Mouse (Mus musculus) kidney, postnatal 0 days (tissue): ENCODE data around the gene Nanog. TPM values are rescaled to one million over a fixed set of nuclear protein-coding genes. Genes with fewer than 3 reads are reported as not detected.
A peak's percentile ranks its signal among the peaks of the same experiment; 100 is the strongest.

Experiments
- ATAC-seq: fragments of 200-750 bp; cut with Nextera tagmentation; replicated peaks from 2 replicates; pipeline ENCODE4 v1.8.0; 2017; ENCODE audit warnings: low read depth, moderate number of reproducible peaks, moderate TSS enrichment, moderate library complexity; ENCODE audit not compliant: low FRiP score
- DNase-seq: peaks from one replicate; pipeline ENCODE4 v3.0.0-alpha.2; 2016; ENCODE audit warnings: low spot score
- H3K27ac ChIP-seq: fragments of 300-500 bp; sonication (generic); 2 replicates; pipeline ENCODE4 v1.5.1; 2014; ENCODE audit warnings: mild to moderate bottlenecking
- H3K27me3 ChIP-seq: fragments of 300-500 bp; sonication (generic); 2 replicates; pipeline ENCODE4 v1.6.1; 2014; ENCODE audit warnings: low read length, mixed read lengths; ENCODE audit not compliant: insufficient read depth
- H3K36me3 ChIP-seq: fragments of 300-500 bp; sonication (generic); 2 replicates; pipeline ENCODE4 v1.6.1; 2014; ENCODE audit warnings: low read length, mixed read lengths; ENCODE audit not compliant: insufficient read depth
- H3K4me1 ChIP-seq: fragments of 300-500 bp; sonication (generic); replicated peaks from 2 replicates; pipeline ENCODE4 v1.6.1; 2014; ENCODE audit warnings: antibody characterized with exemption, low read length, mixed read lengths; ENCODE audit not compliant: insufficient read depth
- H3K4me2 ChIP-seq: fragments of 300-500 bp; sonication (generic); 2 replicates; pipeline ENCODE4 v1.6.1; 2014; ENCODE audit warnings: mild to moderate bottlenecking, low read length, moderate library complexity, mixed read lengths
- H3K4me3 ChIP-seq: fragments of 300-500 bp; sonication (generic); replicated peaks from 2 replicates; pipeline ENCODE4 v1.5.1; 2014; ENCODE audit warnings: low read depth, low read length
- H3K9ac ChIP-seq: fragments of 300-500 bp; sonication (generic); 2 replicates; pipeline ENCODE4 v1.6.1; 2014; ENCODE audit warnings: low read depth, low read length
- H3K9me3 ChIP-seq: fragments of 300-500 bp; sonication (generic); replicated peaks from 2 replicates; pipeline ENCODE4 v1.6.1; 2016; ENCODE audit warnings: low read length, inconsistent platforms, mixed read lengths
- CTCF ChIP-seq: IDR thresholded peaks from 2 replicates; pipeline ENCODE4 v1.5.1; 2016; ENCODE audit warnings: antibody characterized with exemption, low read depth, mild to moderate bottlenecking, moderate library complexity
- WGBS: fragments of 180-500 bp; shearing (Covaris S2); extraction: QIAGEN DNeasy Blood & Tissue Kit; methylation state at CpG from one replicate; pipeline ENCODE4 v1.1.7; 2014; 5-methylcytosine and 5-hydroxymethylcytosine counted together
- polyA plus RNA-seq: library from polyadenylated mRNA; unstranded; fragments of >200 nt; fragmentation: Nextera tagmentation; extraction: Ambion mirVana; gene quantifications from 2 replicates; pipeline ENCODE4 v1.2.1, GENCODE M21; 2015

Nanog gene
- polyA plus RNA-seq, 1 experiment from 2014 or later, result not detected

- Histone ChIP-seq H3K9me3 (no peaks in the 10 kb centered on the region), H3K4me3 (no peak overlapping the region), H3K4me1 (no peaks in the 10 kb centered on the region), H3K27me3 (0 out of 2 replicates have a peak, but pooled peaks cover 3% of the 10 kb centered on the region), H3K36me3 (no peaks in the 10 kb centered on the region), H3K4me2 (no peak overlapping the region), H3K9ac (no peak overlapping the region), H3K27ac (no peak overlapping the region)
- TF ChIP-seq CTCF, result no peak
- 31% methylated on average over 14 of the region's 14 CpGs for WGBS
- ATAC-seq (no peak), DNase-seq (no peak)
Observed at GRCm38 (mm10) chr6:122663596-122664206, 43.6 kb upstream of the Nanog start.

- no peaks in the 10 kb centered on the region for H3K36me3 ChIP-seq
- no peak overlapping the region for H3K4me3 ChIP-seq
- no peaks in the 10 kb centered on the region for H3K4me1 ChIP-seq
- no peak overlapping the region for H3K4me2 ChIP-seq
- TF ChIP-seq CTCF, result no peak
- ATAC-seq (no peak), DNase-seq (no peak)
- 55% methylated on average over 7 of the region's 7 CpGs for WGBS
- H3K9ac ChIP-seq, result no peak overlapping the region
- 0 out of 2 replicates have a peak, but pooled peaks cover 3% of the 10 kb centered on the region for H3K27me3 ChIP-seq
- H3K9me3 ChIP-seq, result no peaks in the 10 kb centered on the region
- no peak overlapping the region for H3K27ac ChIP-seq
Observed at GRCm38 (mm10) chr6:122665866-122666265, 41.4 kb upstream of the Nanog start.

- WGBS, result 82% methylated on average over 5 of the region's 5 CpGs
- no peaks in the 10 kb centered on the region for H3K27me3 ChIP-seq
- TF ChIP-seq CTCF, result no peak
- no peak overlapping the region for H3K9ac ChIP-seq
- H3K27ac ChIP-seq, result no peak overlapping the region
- DNase-seq (no peak), ATAC-seq (no peak)
- H3K9me3 ChIP-seq, result no peaks in the 10 kb centered on the region
- no peaks in the 10 kb centered on the region for H3K36me3 ChIP-seq
- H3K4me1 ChIP-seq, result no peaks in the 10 kb centered on the region
- no peak overlapping the region for H3K4me3 ChIP-seq
- H3K4me2 ChIP-seq, result no peak overlapping the region
Observed at GRCm38 (mm10) chr6:122667715-122668114, 39.6 kb upstream of the Nanog start.

GRCm38 (mm10) chr6:122668823-122669222 lies 38.5 kb upstream of the Nanog start:
- Histone ChIP-seq H3K36me3 (no peaks in the 10 kb centered on the region), H3K27me3 (no peaks in the 10 kb centered on the region), H3K9me3 (no peaks in the 10 kb centered on the region), H3K4me2 (no peak overlapping the region), H3K4me1 (no peaks in the 10 kb centered on the region), H3K9ac (no peak overlapping the region), H3K4me3 (no peak overlapping the region), H3K27ac (no peak overlapping the region)
- WGBS, result 75% methylated on average over 5 of the region's 5 CpGs
- TF ChIP-seq CTCF, result no peak
- DNase-seq (no peak), ATAC-seq (no peak)

DNA sequence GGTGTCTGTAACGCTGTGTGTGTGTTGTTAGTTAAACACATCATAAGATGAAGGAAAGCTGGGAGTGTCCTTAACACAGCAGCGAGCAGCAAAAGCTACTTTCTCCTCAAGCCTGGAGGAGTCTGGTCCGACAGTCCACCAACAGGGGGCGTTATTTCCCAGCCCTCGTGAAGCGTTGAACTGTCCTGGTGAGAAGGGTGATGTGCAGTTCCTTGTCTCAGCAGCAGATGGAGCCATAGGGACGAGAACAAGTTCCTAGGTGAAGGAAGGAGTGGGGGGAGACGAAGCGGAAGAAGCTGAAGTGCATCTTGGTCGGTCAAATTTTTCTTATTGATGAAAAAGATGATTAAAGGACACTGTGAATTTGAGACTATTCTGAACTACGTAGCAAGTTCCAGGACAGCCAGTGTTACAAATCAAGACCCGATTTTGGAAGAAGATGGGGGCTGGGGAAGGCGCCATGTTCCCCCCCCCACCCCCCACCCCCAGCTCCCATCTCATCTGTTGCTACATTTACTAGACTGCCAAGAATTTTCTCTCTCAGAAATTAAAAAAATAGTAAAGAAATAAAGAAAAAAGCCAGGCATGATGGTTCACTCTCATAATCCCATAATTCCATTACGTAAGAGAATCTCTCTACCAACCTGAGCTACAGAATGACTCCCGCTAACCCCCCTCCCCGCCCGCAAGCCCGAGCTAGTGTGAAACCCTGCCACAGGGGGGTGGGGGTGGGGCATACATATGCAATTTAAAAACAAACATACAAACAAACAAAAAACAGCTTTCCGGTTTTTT lies 37.7 kb upstream of the Nanog start:
- TF ChIP-seq CTCF, result peak; percentile 99
- Histone ChIP-seq H3K4me3 (peak overlapping the region; percentile 20), H3K9me3 (no peaks in the 10 kb centered on the region), H3K27ac (no peak overlapping the region), H3K4me2 (peak overlapping the region; percentile 53), H3K4me1 (no peaks in the 10 kb centered on the region), H3K36me3 (no peaks in the 10 kb centered on the region), H3K27me3 (no peaks in the 10 kb centered on the region), H3K9ac (no peak overlapping the region)
- 7% methylated on average over 19 of the region's 19 CpGs for WGBS
- peak; percentile 89 for ATAC-seq
- DNase-seq, result peak; percentile 95

- WGBS, result 28% methylated on average over 10 of the region's 10 CpGs
Observed at GRCm38 (mm10) chr6:122670201-122670551, 37.1 kb upstream of the Nanog start.

More at GRCm38 (mm10) chr6:122670201-122670551, 37.1 kb upstream of the Nanog start:
- DNase-seq (no peak), ATAC-seq (no peak)
- no peaks in the 10 kb centered on the region for H3K9me3 ChIP-seq
- no peak overlapping the region for H3K27ac ChIP-seq
- no peaks in the 10 kb centered on the region for H3K36me3 ChIP-seq
- no peak overlapping the region for H3K9ac ChIP-seq
- H3K4me3 ChIP-seq, result no peak overlapping the region
- TF ChIP-seq CTCF, result no peak
- H3K4me1 ChIP-seq, result no peaks in the 10 kb centered on the region
- no peaks in the 10 kb centered on the region for H3K27me3 ChIP-seq
- H3K4me2 ChIP-seq, result peak overlapping the region; percentile 53
